Mouse (Mus musculus) MEL (cell line): ENCODE measurements around the gene Hnf1a.

ENCODE experiments used
- E2F4 ChIP-seq: IDR thresholded peaks from 2 replicates; pipeline ENCODE4 v1.6.1; 2011; ENCODE audit warnings: low read depth, low read length, improper control_type of control experiment, borderline replicate concordance
- EP300 ChIP-seq, 2 experiments: IDR thresholded peaks; 2 replicates each; pipeline ENCODE4 v1.6.1; 2011; ENCODE audit warnings: improper control_type of control experiment in 2 of 2, low read length in 2 of 2, low read depth in 1 of 2, mild to moderate bottlenecking in 1 of 2
- HCFC1 ChIP-seq: IDR thresholded peaks from 2 replicates; pipeline ENCODE4 v1.6.1; 2012; ENCODE audit warnings: low read depth, mild to moderate bottlenecking, inconsistent platforms, low read length, improper control_type of control experiment, moderate library complexity
- MAFK ChIP-seq: IDR thresholded peaks from 2 replicates; pipeline ENCODE4 v1.6.1; 2011; ENCODE audit warnings: low read depth, mild to moderate bottlenecking, low read length, improper control_type of control experiment, borderline replicate concordance
- RAD21 ChIP-seq: IDR thresholded peaks from 2 replicates; pipeline ENCODE4 v1.6.1; 2011; ENCODE audit warnings: mild to moderate bottlenecking, low read depth, low read length, improper control_type of control experiment
- SMC3 ChIP-seq: IDR thresholded peaks from 2 replicates; pipeline ENCODE4 v1.6.1; 2011; ENCODE audit warnings: low read depth, low read length, improper control_type of control experiment
- USF2 ChIP-seq, 2 experiments: IDR thresholded peaks; 2 replicates each; pipeline ENCODE4 v1.6.1; 2011 to 2012; ENCODE audit warnings: improper control_type of control experiment in 2 of 2, low read length in 2 of 2, borderline replicate concordance in 1 of 2, inconsistent platforms in 1 of 2, low read depth in 1 of 2, mild to moderate bottlenecking in 1 of 2; ENCODE audit not compliant: insufficient read depth in 1 of 2

DNA sequence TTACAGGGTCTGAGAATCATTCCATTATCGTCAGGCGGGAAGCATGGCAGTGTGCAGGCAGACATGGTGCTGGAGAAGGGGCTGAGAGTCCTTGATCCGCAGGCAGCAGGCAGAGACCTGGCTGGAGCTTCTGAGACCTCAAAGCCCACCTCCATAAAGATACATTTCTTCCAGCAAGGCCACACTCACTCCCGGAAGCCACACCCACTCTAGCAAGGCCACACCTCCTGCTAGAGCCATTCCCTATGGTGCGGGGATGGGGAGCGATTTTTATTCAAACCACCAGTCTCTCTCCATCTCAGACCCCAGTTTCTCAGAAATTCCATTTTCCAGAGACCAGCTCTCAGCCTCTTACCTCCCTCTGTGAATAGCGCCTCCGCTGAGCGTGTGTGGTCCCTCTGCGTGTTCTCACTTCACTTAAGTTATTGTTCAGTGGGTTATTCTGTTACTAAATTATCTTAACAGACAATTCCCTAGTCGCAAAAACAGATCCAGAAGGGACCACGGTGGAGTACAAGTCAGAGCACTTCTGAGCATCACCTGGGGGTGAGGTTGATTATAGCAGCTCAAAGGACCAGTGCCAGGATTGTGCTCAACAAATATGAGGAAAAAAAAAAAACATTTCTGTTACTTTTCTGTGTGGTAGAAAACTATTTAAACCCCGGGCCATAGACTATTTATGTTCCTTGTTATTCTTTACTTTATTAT is 62.1 kb downstream of the Hnf1a start:
- TF ChIP-seq USF2 (IDR thresholded peaks at IDR 0.05; ENCODE audit: borderline replicate concordance in 1 of 2, insufficient read depth in 1 of 2, low read depth in 1 of 2, low read length in 2 of 2) (no peak), EP300 (IDR thresholded peaks at IDR 0.05; ENCODE audit: low read depth in 1 of 2, low read length in 2 of 2) (no peak), HCFC1 (no peak), SMC3 (no peak), RAD21 (no peak), E2F4 (no peak), MAFK (no peak)
